Mouse (Mus musculus): ENCODE measurements at regions not wholly inside any gene's neighbourhood (a gene's known extent, or its start where the extent isn't known, plus 50 kb on each side); places are given as distances from the start of the nearest gene placed in this dataset.

DNA sequence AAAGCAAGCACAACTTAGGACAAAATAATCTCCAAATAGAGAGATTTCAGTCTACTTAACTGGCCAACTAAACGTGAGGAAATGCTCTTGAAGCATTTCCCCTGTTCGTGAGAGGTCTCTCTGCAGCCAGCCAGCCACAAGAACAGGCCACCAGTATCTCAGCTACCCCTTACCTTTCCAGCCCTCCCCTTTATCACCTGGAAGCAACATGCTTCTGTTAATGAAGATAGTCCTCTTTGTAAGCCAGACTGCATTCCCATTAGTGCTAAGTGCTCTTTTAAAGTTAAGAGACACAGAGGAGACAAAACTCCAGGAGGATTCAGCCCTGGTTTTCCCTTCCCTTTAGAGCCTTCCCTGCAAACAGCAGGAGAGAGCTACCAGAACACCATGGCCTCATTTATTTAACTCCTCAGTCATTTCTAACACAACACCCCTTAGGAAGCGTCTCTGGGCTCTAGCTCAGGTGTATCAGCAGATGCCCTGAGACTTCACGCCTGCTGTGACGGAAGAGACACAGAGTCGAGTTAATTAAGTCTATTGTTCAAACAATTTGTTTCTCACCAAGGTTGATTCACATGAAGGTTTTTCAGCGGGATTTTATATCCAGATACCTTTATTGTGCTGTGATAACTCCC, 157.8 kb upstream of the Nabp1 start:
- WGBS: 45% methylated on average over 7 of the region's 7 CpGs

DNA sequence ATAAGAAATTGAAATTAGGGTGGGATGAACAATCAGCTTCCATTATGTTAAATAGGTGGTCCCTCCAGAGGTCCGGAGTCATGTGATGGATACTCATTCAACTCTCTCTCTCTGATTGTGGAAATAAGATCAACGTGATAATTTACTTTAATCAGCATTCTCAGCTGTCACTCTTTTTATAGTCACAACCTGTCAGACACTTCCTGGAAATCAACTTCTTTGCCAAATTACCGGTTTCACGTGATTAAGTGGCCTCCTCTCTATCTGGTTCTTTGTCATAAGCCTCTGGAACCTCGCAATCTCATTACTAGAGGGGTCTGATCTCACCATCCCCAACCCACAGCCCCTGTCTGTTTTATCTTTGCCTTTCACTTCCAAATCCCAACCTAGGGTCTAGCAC, 155.6 kb upstream of the Nabp1 start:
- no peak; the same call in 1 of the 2 replicates for ATAC-seq (replicated peaks)
- no peaks in the 10 kb centered on the region for H3K36me3 ChIP-seq (replicated peaks)

More for the DNA sequence above, 157.8 kb upstream of the Nabp1 start:
- no peak overlapping the region for H3K4me2 ChIP-seq
- no peak overlapping the region for H3K4me3 ChIP-seq
- no peak overlapping the region for H3K9ac ChIP-seq
- ATAC-seq (replicated peaks): no peak
- no peaks in the 10 kb centered on the region for H3K36me3 ChIP-seq (replicated peaks)
- no peaks in the 10 kb centered on the region for H3K27me3 ChIP-seq (replicated peaks)
- no peak overlapping the region for H3K27ac ChIP-seq
- no peaks in the 10 kb centered on the region for H3K9me3 ChIP-seq
- 0 out of 2 replicates have a peak, but pooled peaks cover 12% of the 10 kb centered on the region for H3K4me1 ChIP-seq

DNA sequence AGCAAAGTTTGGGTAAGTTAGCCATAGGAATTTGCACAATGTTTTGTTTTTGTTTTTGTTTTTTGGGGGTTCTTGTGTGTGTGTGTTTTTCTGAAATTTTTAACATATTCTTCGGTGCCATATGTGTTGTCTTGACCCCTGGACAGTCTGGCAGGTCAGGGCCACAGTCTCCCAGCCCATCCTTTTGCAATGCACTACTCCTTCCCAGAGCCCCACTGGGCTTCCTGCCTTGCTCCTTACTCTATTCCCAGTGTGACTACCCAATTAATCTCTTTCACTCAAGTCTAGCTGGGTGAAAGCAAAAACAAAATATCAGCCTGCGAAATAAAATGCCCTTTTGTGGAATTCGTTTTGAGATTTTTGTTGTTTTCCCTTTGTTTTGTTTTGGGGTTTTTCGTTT, 154.6 kb upstream of the Nabp1 start:
- H3K27me3 ChIP-seq (replicated peaks): no peaks in the 10 kb centered on the region
- no peak overlapping the region for H3K4me3 ChIP-seq
- 0 out of 2 replicates have a peak, but pooled peaks cover 17% of the 10 kb centered on the region for H3K4me1 ChIP-seq
- no peaks in the 10 kb centered on the region for H3K36me3 ChIP-seq (replicated peaks)
- WGBS: 90% methylated on average over 4 of the region's 4 CpGs
- no peaks in the 10 kb centered on the region for H3K9me3 ChIP-seq
- no peak overlapping the region for H3K27ac ChIP-seq
- ATAC-seq (replicated peaks): no peak
- H3K9ac ChIP-seq: no peak overlapping the region
- H3K4me2 ChIP-seq: no peak overlapping the region

More for the DNA sequence above, 155.6 kb upstream of the Nabp1 start:
- Histone ChIP-seq H3K27me3 (replicated peaks) (no peaks in the 10 kb centered on the region), H3K4me1 (0 out of 2 replicates have a peak, but pooled peaks cover 12% of the 10 kb centered on the region), H3K4me3 (no peak overlapping the region), H3K9me3 (no peaks in the 10 kb centered on the region), H3K4me2 (no peak overlapping the region), H3K9ac (no peak overlapping the region), H3K27ac (no peak overlapping the region)
- WGBS: 70% methylated on average over 5 of the region's 5 CpGs

DNA sequence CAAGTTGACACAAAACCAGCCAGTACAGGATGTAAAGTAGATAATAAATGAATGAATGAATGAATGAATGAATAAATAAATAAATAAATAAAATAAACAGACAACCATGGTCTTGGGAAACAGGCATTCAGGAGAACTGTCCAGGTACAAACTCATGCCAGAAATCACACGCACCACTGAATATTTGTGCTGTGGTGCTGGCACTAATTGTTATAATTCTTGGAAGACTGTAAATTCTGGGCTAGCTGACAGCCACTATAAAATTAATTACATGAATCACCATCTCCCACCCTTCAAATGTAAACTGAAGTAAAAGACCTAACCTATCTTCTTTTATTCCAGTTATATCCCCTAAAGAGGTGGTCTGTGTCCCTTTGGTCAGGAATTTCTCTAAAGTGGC, 151.6 kb upstream of the Nabp1 start:
- no peaks in the 10 kb centered on the region for H3K36me3 ChIP-seq (replicated peaks)
- ATAC-seq (replicated peaks): no peak
- no peak overlapping the region for H3K9ac ChIP-seq
- no peak overlapping the region for H3K4me3 ChIP-seq
- H3K4me1 ChIP-seq: 0 out of 2 replicates have a peak, but pooled peaks cover 5% of the 10 kb centered on the region
- 92% methylated on average over 1 of the region's 1 CpGs for WGBS
- no peaks in the 10 kb centered on the region for H3K9me3 ChIP-seq
- no peaks in the 10 kb centered on the region for H3K27me3 ChIP-seq (replicated peaks)
- H3K4me2 ChIP-seq: no peak overlapping the region
- H3K27ac ChIP-seq: no peak overlapping the region

DNA sequence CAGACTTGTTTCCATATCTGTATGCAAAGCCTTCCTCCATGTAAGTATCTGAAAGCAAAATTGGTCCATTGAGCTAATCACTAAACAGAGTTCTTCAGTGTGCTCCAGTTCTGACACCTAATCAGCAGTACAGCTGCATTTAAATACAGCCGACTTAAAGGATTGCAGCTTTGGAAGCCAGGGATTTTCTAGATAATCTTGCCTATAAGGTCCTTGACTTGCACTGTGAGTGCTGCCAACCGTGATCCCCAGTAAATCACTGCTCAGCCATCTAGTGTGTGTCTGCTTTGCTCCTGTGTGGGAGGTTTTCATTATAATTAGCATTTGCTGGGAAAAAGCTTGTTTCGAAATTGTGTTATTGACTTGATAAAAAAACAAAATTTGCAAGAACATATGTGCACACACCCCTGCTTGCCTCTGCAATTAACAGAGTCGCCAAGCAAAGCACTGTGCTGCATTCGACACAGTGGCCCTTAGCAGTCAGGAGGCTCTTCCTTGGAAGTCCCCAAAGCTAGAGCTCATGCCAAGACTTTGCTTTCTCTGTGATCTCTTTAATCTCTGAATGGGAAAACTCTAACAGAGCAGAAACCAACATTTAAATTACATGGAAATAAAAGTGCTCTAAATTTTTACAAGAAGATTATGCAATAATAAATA, 150.0 kb upstream of the Nabp1 start:
- Histone ChIP-seq H3K36me3 (replicated peaks) (no peaks in the 10 kb centered on the region), H3K27me3 (replicated peaks) (no peaks in the 10 kb centered on the region), H3K9ac (no peak overlapping the region), H3K4me2 (no peak overlapping the region), H3K4me3 (no peak overlapping the region), H3K27ac (no peak overlapping the region), H3K9me3 (no peaks in the 10 kb centered on the region), H3K4me1 (0 out of 2 replicates have a peak, but pooled peaks cover 5% of the 10 kb centered on the region)
- WGBS: 36% methylated on average over 5 of the region's 5 CpGs
- 0 out of 2 replicates have a peak, but pooled peaks have one; percentile 51 for ATAC-seq (replicated peaks)

DNA sequence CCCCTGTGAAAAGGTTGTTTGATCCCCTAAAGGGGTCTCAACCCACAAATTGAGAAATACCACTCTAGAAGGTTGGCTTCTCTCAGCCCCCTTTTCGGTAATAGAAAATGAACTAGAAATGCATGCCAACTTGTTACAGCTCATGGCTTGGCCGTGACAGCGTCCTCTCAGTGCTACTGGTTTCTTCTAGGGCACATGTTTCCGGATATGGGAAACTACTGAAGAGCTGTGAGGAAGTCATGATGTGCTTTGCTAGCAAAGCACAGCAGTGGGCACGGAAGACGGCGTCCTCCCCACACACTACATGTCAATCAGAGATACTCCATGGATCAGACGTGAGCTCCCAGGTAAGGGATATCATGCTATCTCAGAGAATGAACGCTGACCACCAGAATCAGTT, 148.1 kb upstream of the Nabp1 start:
- no peak overlapping the region for H3K4me2 ChIP-seq
- H3K4me3 ChIP-seq: no peak overlapping the region
- ATAC-seq (replicated peaks): no peak
- H3K27ac ChIP-seq: no peak overlapping the region
- H3K9me3 ChIP-seq: no peaks in the 10 kb centered on the region
- H3K27me3 ChIP-seq (replicated peaks): no peaks in the 10 kb centered on the region
- peaks cover 11% of the 10 kb centered on the region; the same call in 1 of the 2 replicates for H3K4me1 ChIP-seq
- H3K36me3 ChIP-seq (replicated peaks): no peaks in the 10 kb centered on the region
- no peak overlapping the region for H3K9ac ChIP-seq
- 85% methylated on average over 9 of the region's 9 CpGs for WGBS

DNA sequence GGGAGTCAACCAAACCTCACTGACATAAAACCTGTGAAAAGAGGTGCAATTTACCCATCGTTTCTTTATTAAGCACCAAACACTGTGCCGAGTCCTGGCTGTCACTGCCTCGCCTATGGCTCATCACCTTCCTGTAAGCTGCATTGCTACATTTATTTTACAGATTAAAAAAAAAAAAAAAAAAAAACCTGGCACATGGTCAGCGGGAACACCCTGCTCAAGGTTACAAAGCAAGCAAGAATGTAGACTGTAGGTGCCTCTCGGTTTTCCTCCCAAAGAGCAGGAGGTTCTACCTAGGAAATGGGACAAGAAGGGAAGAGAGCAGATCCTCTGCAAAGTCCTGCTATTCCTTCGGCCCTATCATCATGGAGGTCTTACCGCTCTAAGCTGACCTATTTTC, 146.9 kb upstream of the Nabp1 start:
- ATAC-seq (replicated peaks): no peak
- 96% methylated on average over 7 of the region's 7 CpGs for WGBS

DNA sequence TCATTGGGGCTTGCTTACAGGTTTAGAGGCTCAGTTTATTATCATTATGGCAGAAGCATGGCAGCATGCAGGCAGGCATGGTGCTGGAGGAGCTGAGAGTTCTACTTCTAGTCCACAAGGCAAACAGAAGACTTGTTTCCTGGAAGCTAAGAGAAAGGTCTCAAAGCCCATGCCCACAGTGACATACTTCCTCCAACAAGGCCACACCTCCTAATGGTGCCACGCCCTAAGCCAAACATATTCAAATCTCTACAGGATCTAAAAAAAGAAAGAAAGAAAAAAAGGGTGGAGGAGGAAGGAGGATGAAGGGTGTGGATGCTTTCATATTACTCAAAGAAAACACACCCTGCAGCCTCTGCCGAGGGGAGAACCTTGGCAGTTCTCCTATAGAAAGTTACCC, 146.3 kb upstream of the Nabp1 start:
- Histone ChIP-seq H3K9me3 (no peaks in the 10 kb centered on the region), H3K27ac (no peak overlapping the region), H3K4me2 (no peak overlapping the region), H3K4me3 (no peak overlapping the region), H3K9ac (no peak overlapping the region), H3K36me3 (replicated peaks) (no peaks in the 10 kb centered on the region), H3K27me3 (replicated peaks) (no peaks in the 10 kb centered on the region), H3K4me1 (peaks cover 17% of the 10 kb centered on the region; the same call in 1 of the 2 replicates)
- 87% methylated on average over 2 of the region's 2 CpGs for WGBS
- ATAC-seq (replicated peaks): no peak

More for the DNA sequence above, 146.9 kb upstream of the Nabp1 start:
- no peak overlapping the region for H3K27ac ChIP-seq
- no peak overlapping the region for H3K9ac ChIP-seq
- H3K9me3 ChIP-seq: no peaks in the 10 kb centered on the region
- H3K4me1 ChIP-seq: peaks cover 17% of the 10 kb centered on the region; the same call in 1 of the 2 replicates
- no peak overlapping the region for H3K4me2 ChIP-seq
- H3K36me3 ChIP-seq (replicated peaks): no peaks in the 10 kb centered on the region
- no peaks in the 10 kb centered on the region for H3K27me3 ChIP-seq (replicated peaks)
- no peak overlapping the region for H3K4me3 ChIP-seq

DNA sequence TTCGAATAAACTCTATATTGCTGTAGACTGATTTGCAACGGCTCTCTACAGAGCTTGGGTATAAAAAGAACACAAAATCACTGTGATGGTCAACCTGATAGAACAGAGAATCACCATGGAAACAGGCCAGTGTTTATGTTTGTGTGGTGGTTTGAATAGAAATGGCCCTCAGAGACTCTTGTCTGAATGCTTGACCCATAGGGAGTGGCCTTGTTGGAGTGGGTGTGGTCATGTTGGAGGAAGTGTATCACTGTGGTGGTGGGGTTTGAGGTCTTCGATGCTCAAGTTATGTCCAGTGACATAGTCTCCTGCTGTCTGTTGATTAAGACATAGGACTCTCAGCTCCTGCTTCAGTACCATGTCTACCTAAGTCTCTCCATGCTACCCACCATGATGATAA, 144.8 kb upstream of the Nabp1 start:
- Histone ChIP-seq H3K27me3 (replicated peaks) (no peaks in the 10 kb centered on the region), H3K4me3 (no peak overlapping the region), H3K9me3 (no peaks in the 10 kb centered on the region), H3K9ac (no peak overlapping the region), H3K4me2 (no peak overlapping the region), H3K36me3 (replicated peaks) (no peaks in the 10 kb centered on the region), H3K27ac (no peak overlapping the region), H3K4me1 (peaks cover 22% of the 10 kb centered on the region)
- 47% methylated on average over 3 of the region's 3 CpGs for WGBS
- ATAC-seq (replicated peaks): no peak

DNA sequence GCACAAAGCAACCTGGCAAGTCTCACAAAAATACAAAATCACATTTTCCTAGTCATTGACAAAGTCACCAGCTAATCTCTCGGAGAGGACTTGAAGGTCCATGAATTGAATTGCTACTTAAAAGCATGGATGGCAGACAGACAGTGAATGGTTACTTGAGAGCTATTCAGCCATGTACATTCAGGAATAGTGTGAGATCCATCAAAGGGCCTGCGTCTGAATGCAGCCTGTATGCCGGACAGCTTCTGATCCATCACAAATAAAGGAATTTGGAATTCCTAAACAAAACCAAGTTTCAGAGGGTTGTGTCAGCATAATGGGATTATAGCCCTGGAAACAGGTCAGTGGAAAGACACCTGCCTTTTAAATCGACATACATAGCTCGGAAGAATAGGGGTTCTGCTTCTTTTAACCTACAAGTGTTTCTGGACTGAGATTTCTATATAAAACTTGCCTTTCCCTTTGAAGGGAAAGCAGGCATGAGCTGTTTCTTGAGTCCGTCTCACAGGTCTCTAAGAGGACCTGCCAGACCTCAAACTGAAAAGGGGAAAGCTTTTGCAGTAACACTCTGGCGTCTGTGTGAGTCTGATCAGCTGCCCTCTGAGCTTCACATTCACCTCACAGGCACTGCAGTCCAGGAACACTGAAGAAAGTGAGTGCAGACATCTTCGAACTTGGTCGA, 144.1 kb upstream of the Nabp1 start:
- H3K36me3 ChIP-seq (replicated peaks): no peaks in the 10 kb centered on the region
- H3K27ac ChIP-seq: no peak overlapping the region
- no peak for ATAC-seq (replicated peaks)
- WGBS: 19% methylated on average over 9 of the region's 9 CpGs
- no peaks in the 10 kb centered on the region for H3K9me3 ChIP-seq
- H3K27me3 ChIP-seq (replicated peaks): no peaks in the 10 kb centered on the region
- peaks cover 29% of the 10 kb centered on the region for H3K4me1 ChIP-seq
- no peak overlapping the region for H3K4me2 ChIP-seq
- no peak overlapping the region for H3K9ac ChIP-seq
- no peak overlapping the region for H3K4me3 ChIP-seq

DNA sequence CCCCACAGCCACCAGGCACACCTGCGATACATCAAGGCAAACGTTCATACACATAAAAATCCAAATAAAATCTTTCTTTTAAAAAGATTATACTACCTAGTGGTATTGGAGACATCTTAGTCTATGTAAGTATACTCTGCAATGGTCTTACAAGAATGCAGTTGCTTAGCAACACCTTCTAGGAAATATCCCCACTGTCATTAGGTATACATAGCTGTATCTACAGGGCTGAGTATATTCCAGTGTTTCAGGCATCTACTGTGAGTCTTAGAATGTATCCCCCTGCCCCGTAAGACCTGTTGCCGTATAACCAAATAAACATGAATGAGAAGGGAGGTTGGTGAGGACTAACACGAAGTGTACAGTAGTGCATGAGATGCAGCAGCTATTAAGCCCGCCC, 142.8 kb upstream of the Nabp1 start:
- H3K36me3 ChIP-seq (replicated peaks): no peaks in the 10 kb centered on the region
- no peaks in the 10 kb centered on the region for H3K9me3 ChIP-seq
- no peaks in the 10 kb centered on the region for H3K27me3 ChIP-seq (replicated peaks)
- H3K4me2 ChIP-seq: no peak overlapping the region
- no peak overlapping the region for H3K9ac ChIP-seq
- no peak overlapping the region for H3K4me3 ChIP-seq
- H3K4me1 ChIP-seq: peaks cover 33% of the 10 kb centered on the region
- WGBS: 89% methylated on average over 6 of the region's 6 CpGs
- ATAC-seq (replicated peaks): peak; percentile 49
- no peak overlapping the region for H3K27ac ChIP-seq

DNA sequence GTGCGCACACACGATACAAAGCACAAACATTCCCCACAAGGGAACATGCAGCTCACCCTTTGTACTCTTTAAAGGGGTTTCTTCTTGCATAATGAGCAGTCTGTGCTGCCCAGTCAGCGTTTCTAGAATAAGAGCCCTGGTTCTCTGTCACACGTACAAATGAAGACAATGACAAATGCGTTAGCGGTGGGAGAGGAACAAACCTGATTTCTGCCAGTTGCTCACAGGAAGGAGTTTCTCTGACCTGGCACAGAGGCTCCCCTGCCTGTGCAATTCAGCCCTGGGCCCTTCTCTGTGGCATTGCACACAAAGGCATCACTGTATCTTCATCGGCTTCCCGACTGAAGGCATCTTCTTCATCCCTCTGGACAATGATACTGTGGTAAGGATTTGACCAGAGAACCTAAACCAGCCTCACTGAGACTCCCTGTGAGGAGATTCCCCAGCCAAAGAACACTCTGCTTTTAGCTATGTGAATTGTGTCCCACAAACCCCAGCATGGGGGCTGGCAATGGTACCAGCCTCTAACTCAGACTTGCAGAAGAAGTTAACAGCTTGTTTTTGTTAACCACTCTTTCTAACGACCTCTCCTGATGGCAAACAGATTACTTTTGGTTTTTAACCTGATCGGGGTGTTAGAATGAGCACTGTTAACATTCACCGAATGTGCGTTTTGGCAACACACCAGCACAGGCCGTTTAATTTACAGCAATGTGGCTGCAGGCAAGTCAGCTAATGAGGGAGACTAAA, 139.5 kb upstream of the Nabp1 start:
- H3K9me3 ChIP-seq: no peaks in the 10 kb centered on the region
- peaks cover 30% of the 10 kb centered on the region for H3K4me1 ChIP-seq
- H3K27ac ChIP-seq: peak overlapping the region; percentile 39
- H3K27me3 ChIP-seq (replicated peaks): no peaks in the 10 kb centered on the region
- no peak overlapping the region for H3K4me3 ChIP-seq
- no peak overlapping the region for H3K4me2 ChIP-seq
- WGBS: 23% methylated on average over 13 of the region's 13 CpGs
- H3K9ac ChIP-seq: no peak overlapping the region
- ATAC-seq (replicated peaks): peak; percentile 32; the same call in 1 of the 2 replicates
- H3K36me3 ChIP-seq (replicated peaks): no peaks in the 10 kb centered on the region
